Mouse (Mus musculus): ENCODE measurements around the gene Krtap16-3. TPM values are rescaled to one million over a fixed set of nuclear protein-coding genes. Genes with fewer than 3 reads are reported as not detected.

The Krtap16-3 gene
- not detected for total RNA-seq (2021)
- long read RNA-seq, experiment 1 = 0 reads
- long read RNA-seq, experiment 2 = 0 reads

DNA sequence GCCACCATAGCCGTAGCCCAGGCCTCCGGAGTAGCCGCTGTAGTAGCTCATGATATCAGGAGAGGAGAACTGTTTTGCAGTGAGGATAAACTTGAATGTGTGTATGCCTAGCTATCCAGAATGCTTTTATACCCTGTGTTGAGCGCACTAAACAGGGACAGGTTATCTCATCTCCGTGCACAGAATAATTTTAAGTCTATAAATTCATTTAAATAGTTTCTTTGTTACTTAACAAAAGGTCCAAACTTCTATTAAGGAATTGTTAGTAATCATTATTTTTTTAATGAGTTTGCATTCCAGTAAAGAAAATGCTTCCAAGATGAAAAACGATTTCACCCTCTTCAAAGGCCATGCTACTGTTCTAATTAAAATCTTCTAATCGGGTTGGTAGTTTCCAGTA lies at the start of gene Krtap16-3:
TSS of gene Krtap16-3 (minus strand) at position 101 of the 400 bp plus-strand sequence.
- DNase-seq (ENCODE audit: low spot score in 2 of 2) = no peak

DNA sequence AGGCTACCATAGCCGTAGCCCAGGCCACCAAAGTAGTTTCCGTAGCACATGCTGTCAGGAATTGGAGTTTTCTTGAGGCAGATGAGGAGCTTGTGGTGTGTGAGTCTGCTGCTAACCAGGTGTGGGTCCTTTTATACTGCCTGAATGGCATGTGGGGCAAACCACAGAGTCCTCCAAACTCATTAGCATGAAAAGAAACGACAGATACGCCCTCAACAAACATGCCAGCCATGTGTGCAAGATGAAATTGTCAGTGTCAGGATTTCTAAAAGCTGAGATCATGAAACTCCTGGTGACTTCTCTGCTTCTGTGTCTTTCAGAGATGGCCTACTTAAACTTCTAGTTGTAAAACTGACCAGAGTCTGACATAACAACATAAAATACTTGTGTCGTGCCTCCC lies 48.0 kb upstream of the Krtap16-3 start, which contains the start of gene Krtap22-2:
TSS of gene Krtap22-2 (minus strand) at position 101 of the 400 bp plus-strand sequence.
- DNase-seq (ENCODE audit: low spot score in 2 of 2) = no peak

DNA sequence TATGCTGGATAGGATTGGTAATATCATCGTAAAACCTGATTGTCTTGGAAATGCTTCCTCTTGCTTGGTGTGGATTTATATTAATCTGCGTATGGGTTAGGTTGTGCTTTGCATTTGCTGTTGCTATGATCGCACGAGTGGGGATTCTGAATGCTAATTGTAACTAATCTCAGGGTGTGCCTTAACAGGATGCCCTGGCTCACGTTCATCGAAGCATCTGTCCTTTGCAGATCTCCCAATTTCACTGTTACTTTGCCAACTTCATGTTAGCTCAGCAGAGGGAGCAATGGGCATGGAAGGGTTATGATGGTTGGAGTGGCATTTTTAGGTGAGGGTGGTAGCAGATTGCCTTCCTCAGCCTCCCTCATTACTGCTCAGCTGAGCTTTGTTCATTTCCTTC lies 21.6 kb downstream of the Krtap16-3 start:
- no peak for DNase-seq (ENCODE audit: low spot score in 2 of 2)

DNA sequence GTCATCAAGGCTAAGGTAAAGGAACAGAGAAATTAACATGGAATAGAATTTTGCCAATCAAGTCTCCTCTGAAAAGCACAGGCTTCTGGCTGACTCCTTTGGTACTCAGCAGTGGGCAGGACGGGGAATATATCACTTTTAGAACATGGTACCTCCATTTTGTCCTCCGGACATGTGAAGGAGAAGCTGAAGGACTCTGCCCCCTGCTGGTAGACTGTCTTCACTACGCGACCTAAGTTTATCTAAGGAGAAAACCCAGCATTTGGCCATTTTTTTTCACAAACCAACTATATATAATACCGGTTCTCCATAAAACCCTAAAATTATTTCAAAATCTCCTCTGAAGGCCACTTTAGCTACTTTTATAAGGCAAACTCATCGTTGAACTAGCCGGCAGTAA lies 24.4 kb downstream of the Krtap16-3 start:
- no peak for DNase-seq (ENCODE audit: low spot score in 2 of 2)

DNA sequence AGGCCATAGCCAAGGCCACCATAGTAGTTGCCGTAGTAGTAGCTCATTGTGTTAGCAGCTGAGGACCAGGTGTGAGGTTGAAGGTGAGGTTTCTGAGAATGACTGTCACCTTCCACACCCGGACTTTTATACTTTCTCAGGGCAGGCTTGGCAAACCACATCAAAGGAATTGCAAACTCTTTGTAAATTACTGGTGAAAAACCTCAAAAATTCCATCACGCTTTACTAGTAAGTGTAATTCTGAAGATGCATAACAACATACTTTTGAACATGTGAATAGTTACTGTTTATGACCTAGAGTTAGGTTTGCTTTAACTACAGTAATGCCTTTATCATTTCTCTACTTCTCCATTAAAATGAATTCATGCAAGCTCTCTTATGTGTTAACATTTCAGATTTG lies 30.5 kb downstream of the Krtap16-3 start, which contains the start of gene Krtap19-9b:
TSS of gene Krtap19-9b (minus strand) at position 101 of the 400 bp plus-strand sequence.
- no peak for DNase-seq (ENCODE audit: low spot score in 2 of 2)

Other genes starting within 250 kb of the Krtap16-3 start
- gene Krtap13-1, start 234.0 kb downstream of the Krtap16-3 start, total RNA-seq (2021) = not detected
- gene Krtap13, start 211.2 kb downstream of the Krtap16-3 start, total RNA-seq (2021) = not detected
- gene 2310034C09Rik, start 204.0 kb downstream of the Krtap16-3 start, total RNA-seq (2021) = not detected
- gene 2310057N15Rik, start 188.7 kb downstream of the Krtap16-3 start, total RNA-seq (2021) = not detected
- not detected for gene Gm5965, start 185.0 kb downstream of the Krtap16-3 start, total RNA-seq (2021)
- gene Gm20741, start 150.7 kb downstream of the Krtap16-3 start, total RNA-seq (2021) = not detected
- gene Krtap15, start 142.7 kb downstream of the Krtap16-3 start, total RNA-seq (2021) = not detected
- gene Krtap14, start 136.7 kb downstream of the Krtap16-3 start, total RNA-seq (2021) = not detected
- gene Krtap19-1, start 93.5 kb downstream of the Krtap16-3 start, total RNA-seq (2021) = not detected
- not detected for gene Krtap19-2, start 88.6 kb downstream of the Krtap16-3 start, total RNA-seq (2021)
- not detected for gene Krtap19-3, start 84.8 kb downstream of the Krtap16-3 start, total RNA-seq (2021)
- not detected for gene Krtap19-4, start 77.8 kb downstream of the Krtap16-3 start, total RNA-seq (2021)
- gene Krtap19-5, start 66.4 kb downstream of the Krtap16-3 start, total RNA-seq (2021) = not detected
- not detected for gene Krtap19-9b, start 30.6 kb downstream of the Krtap16-3 start, total RNA-seq (2021)
- gene Krtap22-2, start 47.9 kb upstream of the Krtap16-3 start, total RNA-seq (2021) = not detected
- not detected for gene Gm10229, start 52.4 kb upstream of the Krtap16-3 start, total RNA-seq (2021)
- gene Krtap6-1, start 68.8 kb upstream of the Krtap16-3 start, total RNA-seq (2021) = not detected
- gene Gm10228, start 78.6 kb upstream of the Krtap16-3 start, total RNA-seq (2021) = not detected
- not detected for gene Krtap6-5, start 85.0 kb upstream of the Krtap16-3 start, total RNA-seq (2021)
- not detected for gene 1110025L11Rik, start 101.1 kb upstream of the Krtap16-3 start, total RNA-seq (2021)
- gene Krtap6-3, start 121.1 kb upstream of the Krtap16-3 start, total RNA-seq (2021) = not detected
- not detected for gene Gm6358, start 178.0 kb upstream of the Krtap16-3 start, total RNA-seq (2021)
- not detected for gene Gm10061, start 188.2 kb upstream of the Krtap16-3 start, total RNA-seq (2021)
- gene Gm9789, start 195.1 kb upstream of the Krtap16-3 start, total RNA-seq (2021) = not detected
- not detected for gene Gm7735, start 206.6 kb upstream of the Krtap16-3 start, total RNA-seq (2021)
- gene 1110057P08Rik, start 211.9 kb upstream of the Krtap16-3 start, total RNA-seq (2021) = not detected
- gene Krtap20-2, start 243.0 kb upstream of the Krtap16-3 start, total RNA-seq (2021) = not detected